Mouse (Mus musculus): ENCODE measurements around the gene Megf9.

DNA sequence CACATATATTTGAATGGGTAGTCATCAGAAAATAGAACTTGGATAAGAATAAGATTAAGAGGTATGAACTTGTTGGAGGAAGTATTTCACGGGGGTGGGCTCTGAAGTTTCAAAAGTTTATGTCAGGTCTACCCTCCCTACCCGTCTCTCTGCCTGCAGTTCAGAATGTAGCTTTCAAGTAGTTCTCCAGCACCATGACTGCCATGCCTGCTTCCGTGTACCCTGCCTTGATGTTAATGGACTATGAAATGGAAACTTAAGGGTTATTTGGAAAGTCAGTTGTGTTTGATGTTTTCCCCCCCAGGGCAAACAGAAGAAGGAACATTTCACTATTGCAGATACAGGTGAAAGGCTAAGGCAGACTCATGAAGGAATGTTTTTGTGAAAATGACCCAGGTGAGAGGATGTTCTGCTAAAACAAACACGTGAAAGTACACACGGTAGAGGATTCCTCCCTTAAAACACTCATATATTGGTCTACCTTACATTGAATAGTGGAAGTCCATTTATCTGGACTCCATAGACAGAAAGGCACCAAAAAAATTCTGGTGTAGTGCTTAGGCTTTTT is 18.5 kb upstream of the Megf9 start:
- TF ChIP-seq POLR2A (IDR thresholded peaks at IDR 0.05; ENCODE audit: low read depth, low read length) = no peak
- no peak for TF ChIP-seq CTCF (conservative IDR thresholded peaks at IDR 0.05; ENCODE audit: insufficient read depth, insufficient read length, low read depth, low read length)

All from kidney, adult 2 months (tissue).